Mouse (Mus musculus) liver, embryonic 14.5 days (tissue): ENCODE measurements around the gene Pgbd5.

Source experiments
- CTCF ChIP-seq: IDR thresholded peaks from 2 replicates; pipeline ENCODE4 v1.5.1; 2016; ENCODE audit warnings: antibody characterized with exemption, low read depth, control low read depth
- EP300 ChIP-seq: IDR thresholded peaks from 2 replicates; pipeline ENCODE4 v1.6.1; 2016; ENCODE audit warnings: antibody characterized with exemption, low read depth

DNA sequence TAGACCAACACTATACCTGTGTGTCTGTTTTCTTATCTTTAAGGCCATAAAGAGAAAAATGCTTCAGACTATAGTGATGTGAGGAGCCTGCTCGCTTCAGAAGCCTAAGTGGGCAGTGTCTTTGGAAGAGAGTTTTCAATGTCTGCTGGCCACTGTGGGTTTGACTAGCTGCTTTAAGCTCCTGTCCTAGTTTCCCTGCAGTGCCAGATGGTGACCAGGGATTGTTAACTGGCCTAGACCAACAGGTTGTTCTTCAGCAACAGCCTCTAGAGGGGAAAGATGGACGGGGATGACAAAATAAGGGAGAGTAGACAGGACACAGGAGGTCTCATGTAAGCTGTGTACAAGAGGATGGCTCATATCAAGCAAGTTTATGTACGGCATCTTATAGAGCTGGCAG is 39.8 kb upstream of the Pgbd5 start:
- TF ChIP-seq CTCF (no peak), EP300 (no peak)
